Mouse (Mus musculus) layer of hippocampus, adult 2 months (tissue): ENCODE data around the gene Scn3b. TPM values are rescaled to one million over a fixed set of nuclear protein-coding genes. Genes with fewer than 3 reads are reported as not detected.

Experiments used
- DNase-seq, 2 experiments: peaks; one replicate each; pipeline ENCODE4 v3.0.0; 2022; ENCODE audit warnings: low spot score in 2 of 2
- H3K27ac ChIP-seq: fragments of 200-600 bp; 2 replicates; pipeline ENCODE4 v1.8.1; 2022
- H3K4me3 ChIP-seq: fragments of 200-600 bp; 2 replicates; pipeline ENCODE4 v1.8.1; 2022; ENCODE audit warnings: mild to moderate bottlenecking
- CTCF ChIP-seq: fragments of 200-600 bp; conservative IDR thresholded peaks from 2 replicates; pipeline ENCODE4 v1.8.1; 2022; ENCODE audit warnings: antibody characterized with exemption, mild to moderate bottlenecking, moderate library complexity
- total RNA-seq, 2 experiments: library from RNA; stranded (reverse); gene quantifications; 2 replicates each; pipeline ENCODE4 v1.2.3; 2021

The Scn3b gene
- total RNA-seq, 2 experiments from 2014 or later: 254 to 266 TPM

GRCm38 (mm10) chr9:40241951-40242888 is 26.8 kb upstream of the Scn3b start:
- Histone ChIP-seq H3K27ac (peak overlapping the region; percentile 97), H3K4me3 (peak overlapping the region; percentile 52)
- no peak for TF ChIP-seq CTCF
- peak; percentile 33 to 69 for DNase-seq

GRCm38 (mm10) chr9:40245466-40245865 is 23.6 kb upstream of the Scn3b start:
- TF ChIP-seq CTCF: no peak
- no peak overlapping the region for H3K27ac ChIP-seq
- no peak for DNase-seq
- H3K4me3 ChIP-seq: no peak overlapping the region

- TF ChIP-seq CTCF: no peak
- no peak for DNase-seq
- H3K4me3 ChIP-seq: no peak overlapping the region
- no peak overlapping the region; the same call in 1 of the 2 replicates for H3K27ac ChIP-seq
These were observed 22.9 kb upstream of the Scn3b start for GRCm38 (mm10) chr9:40245974-40246665.

GRCm38 (mm10) chr9:40246702-40247101 is 22.3 kb upstream of the Scn3b start:
- no peak for TF ChIP-seq CTCF
- H3K4me3 ChIP-seq: no peak overlapping the region
- H3K27ac ChIP-seq: no peak overlapping the region
- no peak for DNase-seq

GRCm38 (mm10) chr9:40249106-40249505 is 19.9 kb upstream of the Scn3b start:
- no peak for DNase-seq
- no peak for TF ChIP-seq CTCF
- Histone ChIP-seq H3K27ac (no peak overlapping the region), H3K4me3 (no peak overlapping the region)

GRCm38 (mm10) chr9:40252459-40252858 is 16.6 kb upstream of the Scn3b start:
- Histone ChIP-seq H3K27ac (no peak overlapping the region), H3K4me3 (no peak overlapping the region)
- TF ChIP-seq CTCF: no peak
- no peak for DNase-seq

GRCm38 (mm10) chr9:40263874-40264273 is 5.1 kb upstream of the Scn3b start:
- no peak for DNase-seq
- TF ChIP-seq CTCF: no peak
- Histone ChIP-seq H3K4me3 (no peak overlapping the region), H3K27ac (no peak overlapping the region)

GRCm38 (mm10) chr9:40268040-40268747 is 823 bp upstream of the Scn3b start:
- H3K27ac ChIP-seq: peak overlapping the region; percentile 96

GRCm38 (mm10) chr9:40268748-40269102 is 292 bp upstream of the Scn3b start:
- peak overlapping the region; percentile 96 for H3K27ac ChIP-seq

More at GRCm38 (mm10) chr9:40268040-40268747, 823 bp upstream of the Scn3b start:
- peak overlapping the region; percentile 83 for H3K4me3 ChIP-seq
- no peak for TF ChIP-seq CTCF
- no peak for DNase-seq

GRCm38 (mm10) chr9:40269880-40270279 is 863 bp downstream of the Scn3b start:
- no peak for DNase-seq
- TF ChIP-seq CTCF: no peak
- Histone ChIP-seq H3K27ac (peak overlapping the region; percentile 96), H3K4me3 (peak overlapping the region; percentile 83)

More at GRCm38 (mm10) chr9:40268748-40269102, 292 bp upstream of the Scn3b start:
- TF ChIP-seq CTCF: no peak
- peak overlapping the region; percentile 83 for H3K4me3 ChIP-seq
- DNase-seq: no peak

- DNase-seq: no peak
- Histone ChIP-seq H3K27ac (peak overlapping the region; percentile 96), H3K4me3 (peak overlapping the region; percentile 83)
- no peak for TF ChIP-seq CTCF
These were observed 2.1 kb downstream of the Scn3b start for GRCm38 (mm10) chr9:40271075-40271474.

GRCm38 (mm10) chr9:40272822-40273221 is 3.8 kb downstream of the Scn3b start:
- no peak for DNase-seq
- H3K27ac ChIP-seq: peak overlapping the region; percentile 96
- TF ChIP-seq CTCF: no peak
- H3K4me3 ChIP-seq: peak overlapping the region; percentile 83

GRCm38 (mm10) chr9:40275904-40276303 is 6.9 kb downstream of the Scn3b start:
- TF ChIP-seq CTCF: no peak
- Histone ChIP-seq H3K4me3 (peak overlapping the region; percentile 22), H3K27ac (peak overlapping the region; percentile 89)
- DNase-seq: peak; percentile 68 to 75
